Mouse (Mus musculus) limb, embryonic 10.5 days (tissue): ENCODE data around the gene Eef1e1. TPM values are rescaled to one million over a fixed set of nuclear protein-coding genes. Genes with fewer than 3 reads are reported as not detected.

Experiments used
- DNase-seq: peaks from one replicate; pipeline ENCODE4 v3.0.0-alpha.2; 2017; ENCODE audit warnings: low spot score
- H3K27ac ChIP-seq: fragments of 300-500 bp; sonication (generic); 2 replicates; pipeline ENCODE4 v1.5.1; 2016; ENCODE audit warnings: mild to moderate bottlenecking
- H3K27me3 ChIP-seq: fragments of 300-500 bp; sonication (generic); 2 replicates; pipeline ENCODE4 v1.6.1; 2016; ENCODE audit warnings: low read depth, mild to moderate bottlenecking; ENCODE audit not compliant: poor library complexity, severe bottlenecking
- H3K36me3 ChIP-seq: fragments of 300-500 bp; sonication (generic); 2 replicates; pipeline ENCODE4 v1.6.1; 2016; ENCODE audit warnings: mild to moderate bottlenecking, moderate library complexity
- H3K4me1 ChIP-seq: fragments of 300-500 bp; sonication (generic); 2 replicates; pipeline ENCODE4 v1.6.1; 2016
- H3K4me3 ChIP-seq: fragments of 300-500 bp; sonication (generic); 2 replicates; pipeline ENCODE4 v1.5.1; 2016; ENCODE audit warnings: mild to moderate bottlenecking, moderate library complexity
- H3K9me3 ChIP-seq: fragments of 300-500 bp; sonication (generic); replicated peaks from 2 replicates; pipeline ENCODE4 v1.6.1; 2016; ENCODE audit warnings: mild to moderate bottlenecking
- WGBS: fragments of 180-500 bp; shearing (Covaris S2); methylation state at CpG from one replicate; pipeline ENCODE4 v1.1.7; 2016; 5-methylcytosine and 5-hydroxymethylcytosine counted together
- polyA plus RNA-seq: library from polyadenylated mRNA; unstranded; fragments of >200 nt; fragmentation: Nextera tagmentation; extraction: Ambion mirVana; gene quantifications from 2 replicates; pipeline ENCODE4 v1.2.1, GENCODE M21; 2016

Gene Eef1e1
- polyA plus RNA-seq, 1 experiment from 2014 or later: 59.0 TPM

GRCm38 (mm10) chr13:38616887-38617286 lies 42.0 kb downstream of the Eef1e1 start:
- H3K4me3 ChIP-seq: no peak overlapping the region
- H3K27ac ChIP-seq: no peak overlapping the region
- no peaks in the 10 kb centered on the region for H3K9me3 ChIP-seq
- WGBS: 89% methylated on average over 4 of the region's 4 CpGs
- no peak for DNase-seq
- H3K36me3 ChIP-seq: peaks cover 27% of the 10 kb centered on the region
- H3K27me3 ChIP-seq: no peaks in the 10 kb centered on the region
- H3K4me1 ChIP-seq: no peaks in the 10 kb centered on the region

- no peak for DNase-seq
Measured at GRCm38 (mm10) chr13:38615656-38616055, 43.2 kb downstream of the Eef1e1 start.

DNA sequence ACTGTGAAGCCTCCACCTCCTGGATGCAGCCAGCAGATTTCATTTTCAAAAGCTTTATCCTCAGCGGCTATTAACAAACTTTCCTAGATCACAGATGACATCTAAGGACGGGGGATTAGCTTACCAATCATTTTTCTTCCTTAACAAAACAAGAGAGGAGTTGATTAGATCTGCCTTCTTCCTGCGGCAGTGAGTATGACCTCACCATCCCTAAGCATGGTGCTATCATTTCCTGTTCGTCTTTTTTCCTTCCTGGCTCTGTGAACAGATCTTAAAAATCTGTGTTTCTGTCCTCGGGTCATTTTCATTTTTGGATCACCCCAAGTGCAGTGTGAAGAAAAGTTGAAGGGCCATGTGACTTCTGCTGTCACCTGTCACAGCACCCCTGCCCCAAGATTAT lies 44.6 kb downstream of the Eef1e1 start:
- no peaks in the 10 kb centered on the region for H3K27me3 ChIP-seq
- DNase-seq: no peak
- 84% methylated on average over 5 of the region's 5 CpGs for WGBS
- peaks cover 25% of the 10 kb centered on the region for H3K36me3 ChIP-seq
- no peaks in the 10 kb centered on the region for H3K9me3 ChIP-seq
- H3K4me1 ChIP-seq: no peaks in the 10 kb centered on the region
- H3K27ac ChIP-seq: no peak overlapping the region
- H3K4me3 ChIP-seq: no peak overlapping the region

More at GRCm38 (mm10) chr13:38615656-38616055, 43.2 kb downstream of the Eef1e1 start:
- Histone ChIP-seq H3K27ac (no peak overlapping the region), H3K27me3 (no peaks in the 10 kb centered on the region), H3K4me1 (no peaks in the 10 kb centered on the region), H3K9me3 (no peaks in the 10 kb centered on the region), H3K36me3 (peaks cover 25% of the 10 kb centered on the region), H3K4me3 (no peak overlapping the region)
- WGBS: 93% methylated on average over 5 of the region's 5 CpGs

- no peak overlapping the region for H3K27ac ChIP-seq
- H3K9me3 ChIP-seq: no peaks in the 10 kb centered on the region
- 92% methylated on average over 8 of the region's 8 CpGs for WGBS
- no peaks in the 10 kb centered on the region for H3K4me1 ChIP-seq
- H3K4me3 ChIP-seq: no peak overlapping the region
- DNase-seq: no peak
- no peaks in the 10 kb centered on the region for H3K27me3 ChIP-seq
- peaks cover 25% of the 10 kb centered on the region for H3K36me3 ChIP-seq
Measured at GRCm38 (mm10) chr13:38613583-38613982, 45.3 kb downstream of the Eef1e1 start.

DNA sequence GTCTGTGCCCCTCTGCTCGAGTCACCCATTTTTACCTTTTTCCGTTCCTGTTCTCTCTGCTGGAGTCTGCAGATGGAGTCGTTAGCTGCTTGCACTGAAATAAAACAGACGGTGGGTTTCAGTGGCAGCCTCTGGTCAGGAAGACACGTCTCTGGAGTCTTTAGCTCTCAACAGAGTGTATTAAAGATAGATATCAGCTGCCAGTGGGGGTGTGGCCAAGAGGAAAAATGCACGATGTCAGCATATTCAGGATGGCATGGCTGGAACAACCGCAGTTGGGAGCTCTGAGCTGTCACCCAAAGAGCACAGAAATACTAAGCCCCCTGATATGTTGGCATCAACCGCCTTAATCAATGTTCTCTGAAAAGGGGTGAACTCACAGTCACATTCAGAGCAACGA lies 46.2 kb downstream of the Eef1e1 start:
- Histone ChIP-seq H3K4me1 (no peaks in the 10 kb centered on the region), H3K9me3 (no peaks in the 10 kb centered on the region), H3K4me3 (no peak overlapping the region), H3K27me3 (no peaks in the 10 kb centered on the region), H3K27ac (no peak overlapping the region), H3K36me3 (peaks cover 23% of the 10 kb centered on the region)
- no peak for DNase-seq
- 91% methylated on average over 9 of the region's 9 CpGs for whole genome bisulfite sequencing

DNA sequence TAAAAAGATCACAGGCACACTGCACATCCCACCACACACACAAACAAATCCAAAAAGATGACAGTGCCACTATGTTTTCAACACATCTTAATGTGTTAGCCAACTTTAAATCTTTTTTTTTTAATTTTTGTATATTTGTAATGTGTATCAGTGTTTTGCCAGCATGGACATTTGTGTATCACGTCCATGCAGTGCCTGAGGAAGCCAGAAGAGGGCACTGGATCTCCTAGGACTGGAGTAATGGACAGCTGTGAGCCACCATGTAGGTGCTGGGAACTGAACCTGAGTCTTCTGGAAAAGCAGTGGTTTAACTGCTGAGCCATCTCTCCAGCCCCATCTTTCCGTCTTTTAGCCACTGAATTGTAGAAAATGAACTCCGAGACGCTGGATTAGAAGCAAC lies 46.7 kb downstream of the Eef1e1 start:
- DNase-seq: no peak
- WGBS: 94% methylated on average over 4 of the region's 4 CpGs
- Histone ChIP-seq H3K36me3 (peaks cover 23% of the 10 kb centered on the region), H3K27ac (no peak overlapping the region), H3K27me3 (no peaks in the 10 kb centered on the region), H3K4me3 (no peak overlapping the region), H3K9me3 (no peaks in the 10 kb centered on the region), H3K4me1 (no peaks in the 10 kb centered on the region)

DNA sequence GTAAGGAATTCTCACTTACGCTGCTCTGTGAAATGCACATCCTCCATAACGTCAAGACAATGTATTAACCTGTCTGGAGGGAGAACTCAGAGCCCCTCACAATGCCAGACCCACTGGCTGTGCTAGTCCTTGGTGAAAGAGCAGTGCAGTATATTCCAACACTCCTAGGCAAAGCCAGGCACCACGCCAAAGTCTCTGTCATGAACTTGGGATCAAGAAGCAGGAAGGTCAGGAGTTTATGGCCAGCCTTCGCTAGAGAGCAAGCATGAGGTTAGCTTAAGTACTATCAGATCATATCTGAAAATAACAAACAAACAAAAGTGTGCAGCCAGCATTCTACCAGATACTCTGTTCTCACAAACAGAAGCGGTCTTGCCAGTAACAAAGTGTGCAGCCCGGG lies 48.5 kb downstream of the Eef1e1 start:
- Histone ChIP-seq H3K27me3 (no peaks in the 10 kb centered on the region), H3K27ac (no peak overlapping the region), H3K9me3 (no peaks in the 10 kb centered on the region), H3K36me3 (peaks cover 17% of the 10 kb centered on the region), H3K4me3 (no peak overlapping the region), H3K4me1 (no peaks in the 10 kb centered on the region)
- DNase-seq: no peak
- WGBS: 90% methylated on average over 6 of the region's 6 CpGs

- H3K36me3 ChIP-seq: peaks cover 17% of the 10 kb centered on the region
- WGBS: 93% methylated on average over 6 of the region's 6 CpGs
- no peak overlapping the region for H3K4me3 ChIP-seq
- no peaks in the 10 kb centered on the region for H3K27me3 ChIP-seq
- DNase-seq: no peak
- no peaks in the 10 kb centered on the region for H3K9me3 ChIP-seq
- H3K27ac ChIP-seq: no peak overlapping the region
- H3K4me1 ChIP-seq: peaks cover 3% of the 10 kb centered on the region; the same call in 1 of the 2 replicates
Measured at GRCm38 (mm10) chr13:38607130-38607529, 51.7 kb downstream of the Eef1e1 start.

GRCm38 (mm10) chr13:38605353-38605752 lies 53.5 kb downstream of the Eef1e1 start:
- peaks cover 12% of the 10 kb centered on the region; the same call in 1 of the 2 replicates for H3K36me3 ChIP-seq
- no peak overlapping the region for H3K27ac ChIP-seq
- no peaks in the 10 kb centered on the region for H3K27me3 ChIP-seq
- no peaks in the 10 kb centered on the region for H3K9me3 ChIP-seq
- H3K4me1 ChIP-seq: peaks cover 3% of the 10 kb centered on the region; the same call in 1 of the 2 replicates
- no peak overlapping the region for H3K4me3 ChIP-seq
- no peak for DNase-seq
- 93% methylated on average over 6 of the region's 6 CpGs for WGBS

DNA sequence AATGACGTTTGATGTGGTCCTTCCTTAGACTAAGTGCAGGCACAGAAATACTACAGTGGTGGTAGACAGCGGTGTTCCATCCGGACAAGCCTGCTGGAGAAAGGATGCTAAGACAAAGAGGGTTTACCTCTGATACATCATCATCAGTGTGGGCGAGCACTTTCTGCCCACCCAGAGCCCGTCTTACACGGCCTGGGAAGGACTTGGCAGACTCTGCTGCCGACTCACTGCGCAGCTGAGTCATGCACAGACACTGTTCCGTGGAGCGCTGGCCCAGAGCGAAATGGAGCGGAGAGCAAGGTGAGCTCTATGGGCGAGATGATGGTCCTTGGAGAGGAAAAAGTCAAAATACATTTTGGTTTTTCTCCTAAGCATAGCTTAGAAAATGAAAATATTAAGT lies 55.9 kb downstream of the Eef1e1 start:
- Histone ChIP-seq H3K9me3 (no peaks in the 10 kb centered on the region), H3K4me1 (peaks cover 3% of the 10 kb centered on the region; the same call in 1 of the 2 replicates), H3K36me3 (peaks cover 12% of the 10 kb centered on the region; the same call in 1 of the 2 replicates), H3K27ac (no peak overlapping the region), H3K4me3 (no peak overlapping the region), H3K27me3 (no peaks in the 10 kb centered on the region)
- WGBS: 94% methylated on average over 13 of the region's 13 CpGs
- no peak for DNase-seq

- Histone ChIP-seq H3K4me3 (no peak overlapping the region), H3K27me3 (no peaks in the 10 kb centered on the region), H3K9me3 (no peaks in the 10 kb centered on the region), H3K36me3 (peaks cover 12% of the 10 kb centered on the region; the same call in 1 of the 2 replicates), H3K4me1 (peaks cover 3% of the 10 kb centered on the region; the same call in 1 of the 2 replicates), H3K27ac (no peak overlapping the region)
- 88% methylated on average over 17 of the region's 17 CpGs for WGBS
- no peak for DNase-seq
Measured at GRCm38 (mm10) chr13:38602243-38602832, 56.5 kb downstream of the Eef1e1 start.

DNA sequence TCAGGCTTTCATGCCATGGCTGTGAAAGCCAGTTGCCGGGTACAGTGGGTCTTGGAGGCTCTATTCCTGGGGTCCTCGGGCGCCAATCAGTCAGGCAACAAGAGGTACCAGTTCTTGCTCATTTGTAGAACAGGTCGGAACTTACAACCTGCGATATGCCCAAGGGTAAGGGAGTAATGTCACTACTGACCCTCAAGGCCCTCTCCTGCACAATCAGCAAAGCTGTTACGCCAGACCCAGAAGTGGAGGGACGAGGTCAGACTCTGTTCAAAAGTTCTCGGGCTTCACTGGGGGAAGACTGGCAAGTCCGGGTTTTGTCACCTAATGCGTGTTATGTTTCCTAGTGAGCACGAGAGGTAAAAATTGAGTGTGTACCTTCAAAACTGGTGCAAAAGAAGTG lies 58.0 kb downstream of the Eef1e1 start:
- no peak for DNase-seq
- Histone ChIP-seq H3K9me3 (no peaks in the 10 kb centered on the region), H3K4me1 (peaks cover 3% of the 10 kb centered on the region; the same call in 1 of the 2 replicates), H3K36me3 (peaks cover 12% of the 10 kb centered on the region; the same call in 1 of the 2 replicates), H3K4me3 (no peak overlapping the region), H3K27me3 (no peaks in the 10 kb centered on the region), H3K27ac (no peak overlapping the region)
- WGBS: 92% methylated on average over 11 of the region's 11 CpGs

GRCm38 (mm10) chr13:38597076-38597475 lies 61.8 kb downstream of the Eef1e1 start:
- Histone ChIP-seq H3K36me3 (no peaks in the 10 kb centered on the region), H3K9me3 (no peaks in the 10 kb centered on the region), H3K27ac (no peak overlapping the region), H3K4me3 (no peak overlapping the region), H3K4me1 (peaks cover 5% of the 10 kb centered on the region; the same call in 1 of the 2 replicates), H3K27me3 (no peaks in the 10 kb centered on the region)
- 86% methylated on average over 3 of the region's 3 CpGs for WGBS
- no peak for DNase-seq

DNA sequence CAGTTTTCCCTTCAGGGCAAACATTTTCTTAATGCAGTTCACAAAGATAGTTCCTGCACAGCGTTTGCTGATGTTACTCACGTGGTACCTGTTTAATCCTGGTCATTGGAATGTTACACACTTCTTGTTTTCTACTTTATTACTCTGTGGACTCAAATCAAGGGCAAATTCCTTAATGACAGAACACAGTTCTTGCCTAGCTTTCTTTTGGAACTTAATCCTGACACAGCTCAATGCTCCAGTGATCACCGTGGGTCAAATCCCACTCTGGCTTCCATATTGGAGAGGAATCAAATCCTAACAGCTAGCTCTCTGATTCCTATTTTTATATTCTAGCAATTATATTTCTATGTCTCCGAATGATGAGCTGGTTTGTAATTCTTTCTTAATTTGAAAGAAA lies 62.4 kb downstream of the Eef1e1 start:
- Histone ChIP-seq H3K36me3 (no peaks in the 10 kb centered on the region), H3K4me3 (no peak overlapping the region), H3K9me3 (no peaks in the 10 kb centered on the region), H3K27me3 (no peaks in the 10 kb centered on the region), H3K4me1 (peaks cover 5% of the 10 kb centered on the region; the same call in 1 of the 2 replicates), H3K27ac (no peak overlapping the region)
- no peak for DNase-seq
- 87% methylated on average over 4 of the region's 4 CpGs for WGBS
